Mouse (Mus musculus): ENCODE data around the gene Msi2.

DNA sequence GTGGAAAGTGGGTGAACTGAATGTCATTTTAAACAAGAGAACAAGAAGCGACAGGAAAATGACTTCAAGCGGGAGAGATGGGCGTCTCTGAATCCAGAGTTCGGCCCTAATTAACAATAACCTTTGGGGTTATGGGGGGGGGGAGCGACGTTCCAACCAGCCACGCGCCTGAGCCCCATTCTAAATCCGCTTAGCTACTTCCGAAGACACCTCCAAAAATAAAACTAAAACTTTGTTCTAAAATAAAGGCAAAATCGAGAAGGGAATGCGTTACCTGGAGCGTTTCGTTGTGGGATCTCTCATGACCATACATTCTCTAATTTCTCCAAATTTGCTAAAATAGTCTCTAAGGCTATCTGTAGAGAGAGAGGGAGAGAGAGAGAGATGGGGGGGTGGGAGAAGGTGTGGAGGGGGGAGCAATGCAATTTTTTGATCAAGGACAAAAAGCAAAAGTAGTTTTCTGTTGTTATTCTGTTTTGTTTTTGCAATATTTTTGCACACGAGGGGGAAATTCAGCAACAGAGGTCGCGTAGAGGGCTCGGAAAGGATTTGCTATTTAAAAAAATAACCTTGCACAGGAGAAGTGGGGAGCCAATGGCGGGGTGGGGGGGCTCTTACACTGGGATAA lies 1.2 kb downstream of the Msi2 start:
- TF ChIP-seq CTCF (IDR thresholded peaks at IDR 0.05; ENCODE audit: control insufficient read depth, insufficient read depth, insufficient replicate concordance, low read depth, low read length) (no peak), POLR2A (IDR thresholded peaks at IDR 0.05; ENCODE audit: control insufficient read depth, low read depth, low read length) (no peak)
